Mouse (Mus musculus): ENCODE data around the gene Ly6f. TPM values are rescaled to one million over a fixed set of nuclear protein-coding genes. Genes with fewer than 3 reads are reported as not detected.

Ly6f gene
- not detected in 2 replicates for polyA plus RNA-seq (2012; rRNA removed)

DNA sequence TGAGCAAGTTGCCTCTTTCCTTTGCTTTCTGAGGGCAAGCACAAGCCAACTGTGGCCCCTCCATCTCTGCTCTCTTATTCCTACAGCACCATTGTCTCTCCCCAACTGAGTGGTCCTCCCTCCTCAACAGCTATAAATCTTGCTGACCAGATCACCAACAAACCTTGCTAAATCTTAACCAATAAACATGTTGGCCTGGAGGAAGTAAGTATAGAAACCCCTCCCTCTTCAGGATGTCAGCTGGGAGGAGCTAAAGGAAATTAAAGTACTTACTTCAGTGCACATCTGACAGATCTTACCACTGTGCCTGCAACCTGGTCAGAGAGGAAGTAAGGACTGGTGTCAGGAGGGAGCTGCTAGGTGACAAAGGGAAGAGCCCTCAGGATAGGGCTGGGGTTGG lies at the start of gene Ly6f:
Gene Ly6f (plus strand): TSS at position 301 of the 400 bp plus-strand sequence.
- no peak for DNase-seq
- no peak within 1 kb of the TSS for H3K27ac ChIP-seq (ENCODE audit: control insufficient read depth, insufficient read depth, low read length)
- H3K4me3 ChIP-seq (ENCODE audit: control insufficient read depth, insufficient read depth, low read length), result no peak within 1 kb of the TSS
- H3K4me1 ChIP-seq (replicated peaks; ENCODE audit: control insufficient read depth, insufficient read depth, low read length), result no peaks in the 10 kb centered on the region
- no peaks in the 10 kb centered on the region for H3K36me3 ChIP-seq (ENCODE audit: control insufficient read depth, insufficient read depth, low read length)
- H3K27me3 ChIP-seq (ENCODE audit: control insufficient read depth, insufficient read depth, low read length), result no peaks in the 10 kb centered on the region
- TF ChIP-seq CTCF (IDR thresholded peaks at IDR 0.05; ENCODE audit: borderline replicate concordance, control insufficient read depth, extremely low read depth, insufficient read depth, low read length, poor library complexity), result no peak
- TF ChIP-seq POLR2A (IDR thresholded peaks at IDR 0.05; ENCODE audit: control insufficient read depth, extremely low read depth, insufficient read depth, low read length, poor library complexity), result no peak

DNA sequence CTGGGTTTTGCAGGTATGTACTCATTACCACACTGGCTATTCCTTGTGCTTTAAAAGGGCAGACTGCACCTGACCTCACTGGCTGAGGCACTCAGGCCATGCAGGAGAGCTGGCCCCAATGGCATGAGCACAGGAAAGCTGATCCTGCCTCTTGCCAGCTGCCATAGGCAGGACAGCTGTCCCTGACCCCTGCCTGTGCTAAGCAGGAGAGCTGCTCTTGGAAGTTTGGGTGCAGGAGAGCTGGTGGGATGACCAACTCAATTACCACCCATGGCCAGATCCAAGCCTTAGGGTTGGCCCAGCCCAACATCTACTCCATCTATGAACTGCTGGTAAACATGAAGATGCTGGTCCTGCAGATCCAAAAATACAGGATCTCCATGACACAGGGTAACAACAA lies 46.3 kb upstream of the Ly6f start:
- Histone ChIP-seq H3K27ac (ENCODE audit: control insufficient read depth, insufficient read depth, low read length) (no peak overlapping the region), H3K36me3 (ENCODE audit: control insufficient read depth, insufficient read depth, low read length) (no peaks in the 10 kb centered on the region)
- no peak for DNase-seq

DNA sequence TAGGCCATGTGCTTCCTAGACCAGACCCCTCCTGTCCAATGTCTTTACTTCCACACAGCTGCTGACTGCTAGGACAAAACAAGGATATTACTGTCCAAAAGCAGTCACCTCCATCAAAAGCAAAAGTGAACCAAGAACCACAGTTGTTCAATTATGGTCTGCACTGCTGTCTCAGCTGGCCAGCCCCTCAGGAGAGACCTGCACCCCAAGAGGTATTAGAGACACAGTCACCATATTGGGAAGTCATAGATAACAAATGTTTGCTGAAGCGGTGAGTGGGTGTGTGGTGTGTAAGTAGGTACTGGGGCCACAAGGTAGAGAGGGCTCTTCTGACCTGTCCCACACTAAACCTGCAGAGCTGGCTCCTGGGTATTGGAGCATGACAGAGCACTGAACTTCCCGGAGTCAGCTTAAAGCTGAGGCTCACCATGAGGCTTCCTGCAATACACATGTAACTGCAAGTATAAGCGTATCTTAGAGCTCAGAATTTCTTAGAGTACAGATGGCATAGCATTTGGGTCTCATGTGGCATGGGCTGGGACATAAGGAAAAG lies 30.4 kb upstream of the Ly6f start:
- DNase-seq, result no peak
- 93% methylated on average over 3 of the region's 3 CpGs for WGBS
- Histone ChIP-seq H3K4me3 (ENCODE audit: control insufficient read depth, insufficient read depth, low read length) (no peak overlapping the region), H3K4me1 (replicated peaks; ENCODE audit: control insufficient read depth, insufficient read depth, low read length) (no peaks in the 10 kb centered on the region), H3K27me3 (ENCODE audit: control insufficient read depth, insufficient read depth, low read length) (no peaks in the 10 kb centered on the region), H3K27ac (ENCODE audit: control insufficient read depth, insufficient read depth, low read length) (no peak overlapping the region), H3K36me3 (ENCODE audit: control insufficient read depth, insufficient read depth, low read length) (no peaks in the 10 kb centered on the region)
- TF ChIP-seq POLR2A (IDR thresholded peaks at IDR 0.05; ENCODE audit: control insufficient read depth, extremely low read depth, insufficient read depth, low read length, poor library complexity) (no peak), CTCF (IDR thresholded peaks at IDR 0.05; ENCODE audit: borderline replicate concordance, control insufficient read depth, extremely low read depth, insufficient read depth, low read length, poor library complexity) (no peak)

More for the DNA sequence above, 46.3 kb upstream of the Ly6f start:
- H3K27me3 ChIP-seq (ENCODE audit: control insufficient read depth, insufficient read depth, low read length), result no peaks in the 10 kb centered on the region
- TF ChIP-seq POLR2A (IDR thresholded peaks at IDR 0.05; ENCODE audit: control insufficient read depth, extremely low read depth, insufficient read depth, low read length, poor library complexity) (no peak), CTCF (IDR thresholded peaks at IDR 0.05; ENCODE audit: borderline replicate concordance, control insufficient read depth, extremely low read depth, insufficient read depth, low read length, poor library complexity) (no peak)
- H3K4me3 ChIP-seq (ENCODE audit: control insufficient read depth, insufficient read depth, low read length), result no peak overlapping the region
- H3K4me1 ChIP-seq (replicated peaks; ENCODE audit: control insufficient read depth, insufficient read depth, low read length), result no peaks in the 10 kb centered on the region

DNA sequence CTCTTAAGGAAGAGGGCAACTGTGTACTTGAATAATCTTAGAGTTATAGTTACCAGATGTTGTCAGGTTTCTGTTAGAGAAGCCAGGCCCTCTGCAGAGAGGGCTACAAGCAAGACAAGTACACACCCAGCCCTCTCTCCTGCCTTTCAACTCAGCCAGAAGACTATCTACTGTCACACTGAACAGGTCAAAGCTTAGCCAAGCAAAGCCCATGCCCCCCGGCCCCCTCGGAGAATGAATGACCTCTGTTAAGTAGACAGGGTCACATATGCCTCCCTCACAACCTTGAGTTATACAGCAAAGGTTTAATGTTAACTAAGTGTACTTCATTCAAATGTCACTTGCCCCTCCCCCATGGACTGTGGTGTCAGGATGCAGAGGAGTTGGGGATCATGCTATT lies 27.7 kb upstream of the Ly6f start:
- no peak for DNase-seq
- H3K4me3 ChIP-seq (ENCODE audit: control insufficient read depth, insufficient read depth, low read length), result no peak overlapping the region
- no peak overlapping the region for H3K27ac ChIP-seq (ENCODE audit: control insufficient read depth, insufficient read depth, low read length)
- no peaks in the 10 kb centered on the region for H3K36me3 ChIP-seq (ENCODE audit: control insufficient read depth, insufficient read depth, low read length)
- no peaks in the 10 kb centered on the region for H3K4me1 ChIP-seq (replicated peaks; ENCODE audit: control insufficient read depth, insufficient read depth, low read length)
- 99% methylated on average over 2 of the region's 2 CpGs for WGBS
- TF ChIP-seq POLR2A (IDR thresholded peaks at IDR 0.05; ENCODE audit: control insufficient read depth, extremely low read depth, insufficient read depth, low read length, poor library complexity), result no peak
- no peak for TF ChIP-seq CTCF (IDR thresholded peaks at IDR 0.05; ENCODE audit: borderline replicate concordance, control insufficient read depth, extremely low read depth, insufficient read depth, low read length, poor library complexity)
- H3K27me3 ChIP-seq (ENCODE audit: control insufficient read depth, insufficient read depth, low read length), result no peaks in the 10 kb centered on the region

DNA sequence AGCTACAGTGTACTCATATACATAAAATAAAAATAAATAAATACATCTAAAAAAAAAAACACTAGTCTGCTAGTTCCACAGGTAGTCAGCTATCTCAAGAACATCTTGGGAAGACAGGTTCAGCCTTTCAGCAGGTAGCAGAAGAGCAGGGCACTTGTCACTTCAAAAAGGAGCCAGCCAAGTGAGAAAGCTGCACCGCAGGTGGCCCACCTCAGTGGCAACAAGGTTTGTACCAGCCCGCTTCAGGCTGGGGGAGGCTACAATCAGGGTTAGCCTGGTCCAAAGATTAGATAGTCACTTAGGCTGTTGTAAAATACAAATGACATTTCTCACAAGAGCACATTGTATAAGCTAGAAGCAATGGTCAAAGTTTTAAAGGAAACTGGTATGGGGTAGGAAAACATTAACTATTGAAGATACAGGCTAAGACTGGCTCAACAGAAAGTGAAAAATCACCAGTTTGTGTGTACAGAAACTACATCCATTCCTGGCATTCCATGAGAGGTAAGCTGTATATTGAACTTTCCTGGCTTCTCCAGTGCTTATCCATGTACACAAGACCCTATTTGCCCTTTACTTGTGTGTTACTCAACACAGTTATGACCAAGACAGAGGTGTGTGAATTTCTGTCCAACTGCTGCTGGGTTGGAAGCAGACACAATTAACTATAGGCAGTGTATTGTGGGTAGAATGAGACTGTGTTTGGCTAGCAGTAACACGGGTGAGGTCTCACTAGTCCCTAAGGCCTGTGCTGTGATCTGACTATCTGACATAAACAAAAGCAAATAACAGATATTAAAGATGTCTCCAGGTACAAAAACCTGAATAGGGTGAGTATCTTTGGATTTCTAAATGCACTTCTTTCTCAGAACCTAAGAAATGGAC lies 25.2 kb upstream of the Ly6f start:
- H3K27me3 ChIP-seq (ENCODE audit: control insufficient read depth, insufficient read depth, low read length), result no peaks in the 10 kb centered on the region

DNA sequence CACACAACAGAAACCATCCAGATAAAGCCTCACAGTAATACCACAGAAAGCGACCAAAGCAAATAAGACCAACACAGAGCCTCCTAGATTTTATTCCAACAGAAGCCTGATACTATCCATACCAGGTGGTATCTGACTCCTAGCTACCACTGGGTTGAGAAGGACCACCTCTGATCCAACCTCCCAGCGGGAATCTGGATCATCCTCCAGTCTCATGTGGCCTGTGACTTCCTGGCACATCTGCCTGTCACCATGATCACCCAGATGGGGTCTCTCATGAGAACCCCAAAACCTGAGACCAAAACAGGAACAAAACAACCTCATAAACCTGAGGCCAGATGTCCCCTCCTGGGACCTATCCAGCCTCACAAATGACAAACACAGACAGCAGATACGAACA lies 13.6 kb upstream of the Ly6f start:
- WGBS, result 92% methylated on average over 3 of the region's 3 CpGs

More for the DNA sequence above, 25.2 kb upstream of the Ly6f start:
- WGBS, result 91% methylated on average over 3 of the region's 3 CpGs
- DNase-seq, result no peak
- no peak for TF ChIP-seq POLR2A (IDR thresholded peaks at IDR 0.05; ENCODE audit: control insufficient read depth, extremely low read depth, insufficient read depth, low read length, poor library complexity)
- no peak for TF ChIP-seq CTCF (IDR thresholded peaks at IDR 0.05; ENCODE audit: borderline replicate concordance, control insufficient read depth, extremely low read depth, insufficient read depth, low read length, poor library complexity)
- H3K4me1 ChIP-seq (replicated peaks; ENCODE audit: control insufficient read depth, insufficient read depth, low read length), result no peaks in the 10 kb centered on the region
- H3K27ac ChIP-seq (ENCODE audit: control insufficient read depth, insufficient read depth, low read length), result no peak overlapping the region
- H3K4me3 ChIP-seq (ENCODE audit: control insufficient read depth, insufficient read depth, low read length), result no peak overlapping the region
- H3K36me3 ChIP-seq (ENCODE audit: control insufficient read depth, insufficient read depth, low read length), result no peaks in the 10 kb centered on the region

More for the DNA sequence above, 13.6 kb upstream of the Ly6f start:
- no peaks in the 10 kb centered on the region for H3K36me3 ChIP-seq (ENCODE audit: control insufficient read depth, insufficient read depth, low read length)
- TF ChIP-seq POLR2A (IDR thresholded peaks at IDR 0.05; ENCODE audit: control insufficient read depth, extremely low read depth, insufficient read depth, low read length, poor library complexity) (no peak), CTCF (IDR thresholded peaks at IDR 0.05; ENCODE audit: borderline replicate concordance, control insufficient read depth, extremely low read depth, insufficient read depth, low read length, poor library complexity) (no peak)
- H3K4me3 ChIP-seq (ENCODE audit: control insufficient read depth, insufficient read depth, low read length), result no peak overlapping the region
- H3K27ac ChIP-seq (ENCODE audit: control insufficient read depth, insufficient read depth, low read length), result no peak overlapping the region
- DNase-seq, result no peak
- no peaks in the 10 kb centered on the region for H3K27me3 ChIP-seq (ENCODE audit: control insufficient read depth, insufficient read depth, low read length)
- H3K4me1 ChIP-seq (replicated peaks; ENCODE audit: control insufficient read depth, insufficient read depth, low read length), result no peaks in the 10 kb centered on the region

Data from thymus, adult 2 months (tissue).